Mouse (Mus musculus) kidney, postnatal 0 days (tissue): ENCODE results near the gene Arrdc2. TPM values are rescaled to one million over a fixed set of nuclear protein-coding genes. Genes with fewer than 3 reads are reported as not detected.

Experiments
- ATAC-seq: fragments of 200-750 bp; cut with Nextera tagmentation; replicated peaks from 2 replicates; pipeline ENCODE4 v1.8.0; 2017; ENCODE audit warnings: low read depth, moderate number of reproducible peaks, moderate TSS enrichment, moderate library complexity; ENCODE audit not compliant: low FRiP score
- DNase-seq: peaks from one replicate; pipeline ENCODE4 v3.0.0-alpha.2; 2016; ENCODE audit warnings: low spot score
- H3K27ac ChIP-seq: fragments of 300-500 bp; sonication (generic); 2 replicates; pipeline ENCODE4 v1.5.1; 2014; ENCODE audit warnings: mild to moderate bottlenecking
- H3K27me3 ChIP-seq: fragments of 300-500 bp; sonication (generic); 2 replicates; pipeline ENCODE4 v1.6.1; 2014; ENCODE audit warnings: low read length, mixed read lengths; ENCODE audit not compliant: insufficient read depth
- H3K36me3 ChIP-seq: fragments of 300-500 bp; sonication (generic); 2 replicates; pipeline ENCODE4 v1.6.1; 2014; ENCODE audit warnings: low read length, mixed read lengths; ENCODE audit not compliant: insufficient read depth
- H3K4me1 ChIP-seq: fragments of 300-500 bp; sonication (generic); replicated peaks from 2 replicates; pipeline ENCODE4 v1.6.1; 2014; ENCODE audit warnings: antibody characterized with exemption, low read length, mixed read lengths; ENCODE audit not compliant: insufficient read depth
- H3K4me2 ChIP-seq: fragments of 300-500 bp; sonication (generic); 2 replicates; pipeline ENCODE4 v1.6.1; 2014; ENCODE audit warnings: mild to moderate bottlenecking, low read length, moderate library complexity, mixed read lengths
- H3K4me3 ChIP-seq: fragments of 300-500 bp; sonication (generic); replicated peaks from 2 replicates; pipeline ENCODE4 v1.5.1; 2014; ENCODE audit warnings: low read depth, low read length
- H3K9ac ChIP-seq: fragments of 300-500 bp; sonication (generic); 2 replicates; pipeline ENCODE4 v1.6.1; 2014; ENCODE audit warnings: low read depth, low read length
- H3K9me3 ChIP-seq: fragments of 300-500 bp; sonication (generic); replicated peaks from 2 replicates; pipeline ENCODE4 v1.6.1; 2016; ENCODE audit warnings: low read length, inconsistent platforms, mixed read lengths
- CTCF ChIP-seq: IDR thresholded peaks from 2 replicates; pipeline ENCODE4 v1.5.1; 2016; ENCODE audit warnings: antibody characterized with exemption, low read depth, mild to moderate bottlenecking, moderate library complexity
- WGBS: fragments of 180-500 bp; shearing (Covaris S2); extraction: QIAGEN DNeasy Blood & Tissue Kit; methylation state at CpG from one replicate; pipeline ENCODE4 v1.1.7; 2014; 5-methylcytosine and 5-hydroxymethylcytosine counted together
- polyA plus RNA-seq: library from polyadenylated mRNA; unstranded; fragments of >200 nt; fragmentation: Nextera tagmentation; extraction: Ambion mirVana; gene quantifications from 2 replicates; pipeline ENCODE4 v1.2.1, GENCODE M21; 2015

The Arrdc2 gene
- polyA plus RNA-seq, 1 experiment from 2014 or later = 7.5 TPM

DNA sequence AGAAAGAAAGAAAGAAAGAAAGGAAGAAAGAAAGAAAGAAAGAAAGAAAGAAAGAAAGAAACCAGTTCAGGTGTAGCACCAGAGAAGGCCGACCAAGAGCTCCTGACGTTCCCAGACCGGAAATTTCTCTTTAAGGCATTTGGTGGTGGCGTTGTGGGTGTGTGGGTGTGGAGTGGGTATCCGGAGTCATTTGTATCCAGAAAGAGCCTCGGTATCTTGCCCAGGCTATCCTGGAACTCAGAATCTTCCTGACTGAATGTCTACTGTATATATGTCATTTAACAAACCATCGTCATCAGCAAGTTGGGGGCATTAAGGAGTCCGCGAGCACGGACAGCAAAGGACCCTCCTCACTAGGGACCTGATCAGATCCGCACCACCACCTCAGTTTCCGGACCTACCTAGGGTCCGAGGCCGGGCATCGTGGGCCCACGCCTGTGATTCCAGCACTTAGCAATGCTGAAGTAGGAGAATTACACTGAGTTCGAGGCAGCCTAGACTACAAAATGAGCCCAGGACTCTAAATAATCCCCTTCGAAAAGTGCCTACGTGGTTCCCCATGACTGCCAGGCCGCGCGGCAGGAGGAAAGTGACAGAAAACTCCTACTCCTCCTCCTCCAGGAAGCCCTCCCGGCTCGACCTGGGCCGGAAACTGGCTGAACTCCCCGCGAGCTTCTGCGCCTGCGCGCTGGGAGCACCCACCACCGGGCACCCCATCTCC lies 33.3 kb upstream of the Arrdc2 start:
- no peak for TF ChIP-seq CTCF

DNA sequence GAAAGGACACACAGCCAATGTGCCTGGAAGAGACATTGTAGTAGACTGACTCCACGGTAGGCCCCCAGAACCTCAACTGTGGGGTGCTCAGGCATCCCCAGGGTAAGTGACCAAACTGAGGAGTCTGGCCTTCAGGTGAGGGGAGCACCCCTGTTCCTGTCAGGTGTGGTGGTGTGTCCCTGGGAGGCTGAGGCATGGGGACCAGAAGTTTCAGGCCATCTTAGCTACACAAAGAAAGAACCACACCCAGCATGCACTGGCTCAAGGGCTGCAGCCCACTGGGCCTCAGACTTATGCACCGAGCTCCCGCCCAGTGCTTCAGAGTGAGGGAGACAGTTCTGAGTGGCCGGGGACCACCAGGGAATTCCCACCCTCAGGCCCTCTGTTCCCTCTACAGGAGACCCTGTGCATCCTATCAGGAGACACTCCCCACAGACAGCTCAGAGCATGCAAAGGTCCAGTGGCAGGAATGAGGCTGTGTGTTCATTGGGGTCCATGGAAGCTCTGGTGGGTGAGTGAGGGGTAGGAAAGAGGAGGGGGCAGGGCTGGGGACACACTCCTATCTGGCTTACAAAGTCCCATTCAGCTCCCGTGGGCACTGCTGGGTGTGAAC lies 31.8 kb upstream of the Arrdc2 start:
- ATAC-seq = no peak
- 90% methylated on average over 5 of the region's 5 CpGs for WGBS
- Histone ChIP-seq H3K36me3 (no peaks in the 10 kb centered on the region), H3K4me2 (no peak overlapping the region), H3K4me3 (no peak overlapping the region), H3K9ac (no peak overlapping the region), H3K27ac (no peak overlapping the region), H3K4me1 (peaks cover 10% of the 10 kb centered on the region), H3K27me3 (no peaks in the 10 kb centered on the region), H3K9me3 (no peaks in the 10 kb centered on the region)
- no peak for DNase-seq
- no peak for TF ChIP-seq CTCF

More for the DNA sequence above, 33.3 kb upstream of the Arrdc2 start:
- peak overlapping the region; percentile 85 for H3K27ac ChIP-seq
- no peaks in the 10 kb centered on the region for H3K27me3 ChIP-seq
- ATAC-seq (no peak), DNase-seq (peak; percentile 19)
- H3K4me2 ChIP-seq = peak overlapping the region; percentile 77
- H3K36me3 ChIP-seq = no peaks in the 10 kb centered on the region
- no peaks in the 10 kb centered on the region for H3K9me3 ChIP-seq
- peak overlapping the region; percentile 89 for H3K4me3 ChIP-seq
- 4% methylated on average over 31 of the region's 31 CpGs for WGBS
- H3K4me1 ChIP-seq = peaks cover 8% of the 10 kb centered on the region
- H3K9ac ChIP-seq = peak overlapping the region; percentile 80

DNA sequence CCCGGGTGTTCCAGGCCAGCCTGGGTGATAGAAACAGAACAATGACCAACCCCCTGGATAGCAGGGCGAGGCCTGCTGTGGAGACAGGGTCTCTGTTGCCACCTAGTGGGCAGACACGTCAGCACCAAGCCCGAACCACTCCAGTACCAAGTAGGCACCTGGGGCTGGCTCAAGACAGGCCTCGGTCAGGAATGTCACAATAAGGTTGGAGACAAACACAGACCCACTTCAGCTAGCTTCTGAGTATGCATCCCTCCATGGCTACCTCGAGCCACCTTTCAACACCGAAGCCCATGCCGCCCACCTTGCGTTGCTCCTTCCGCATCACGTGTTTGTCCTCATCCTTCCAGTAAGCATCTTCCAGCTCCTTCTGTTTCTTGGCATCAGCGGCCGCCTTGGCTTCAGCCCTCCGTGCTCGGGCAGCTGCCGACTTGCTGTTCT lies 30.1 kb upstream of the Arrdc2 start:
- TF ChIP-seq CTCF = peak; percentile 96
- DNase-seq (peak; percentile 87), ATAC-seq (no peak; the same call in 1 of the 2 replicates)
- H3K27ac ChIP-seq = no peak overlapping the region
- H3K9ac ChIP-seq = no peak overlapping the region
- no peak overlapping the region for H3K4me3 ChIP-seq
- H3K4me1 ChIP-seq = peaks cover 19% of the 10 kb centered on the region
- H3K27me3 ChIP-seq = no peaks in the 10 kb centered on the region
- no peaks in the 10 kb centered on the region for H3K9me3 ChIP-seq
- no peak overlapping the region for H3K4me2 ChIP-seq
- H3K36me3 ChIP-seq = no peaks in the 10 kb centered on the region
- WGBS = 50% methylated on average over 16 of the region's 16 CpGs

DNA sequence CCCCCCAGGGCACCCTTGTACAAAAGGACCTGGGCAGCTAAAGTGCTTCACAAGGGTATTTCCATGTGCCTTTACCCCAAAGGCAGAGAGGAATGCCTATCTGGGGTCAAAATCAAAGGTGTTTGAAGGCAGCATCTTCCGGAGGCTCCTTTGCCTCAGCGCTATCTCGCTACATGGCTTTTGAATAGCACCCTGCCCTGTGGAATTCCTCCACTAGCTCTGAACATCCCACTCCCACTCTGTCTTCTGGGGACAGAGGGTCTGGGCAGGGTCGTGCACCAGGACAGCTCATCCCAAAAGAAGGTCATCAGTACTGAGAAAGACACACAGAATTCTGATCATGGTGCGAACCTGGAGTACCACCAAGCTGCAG lies 29.7 kb upstream of the Arrdc2 start:
- H3K4me3 ChIP-seq = no peak overlapping the region
- peaks cover 23% of the 10 kb centered on the region for H3K4me1 ChIP-seq
- DNase-seq (no peak), ATAC-seq (no peak)
- 37% methylated on average over 5 of the region's 5 CpGs for WGBS
- peak overlapping the region; percentile 40; the same call in 1 of the 2 replicates for H3K27ac ChIP-seq
- no peaks in the 10 kb centered on the region for H3K9me3 ChIP-seq
- H3K4me2 ChIP-seq = 0 out of 2 replicates have a peak overlapping the region, but pooled peaks have one; percentile 46
- TF ChIP-seq CTCF = no peak; the same call in 1 of the 2 replicates
- H3K27me3 ChIP-seq = no peaks in the 10 kb centered on the region
- no peak overlapping the region for H3K9ac ChIP-seq
- no peaks in the 10 kb centered on the region for H3K36me3 ChIP-seq

DNA sequence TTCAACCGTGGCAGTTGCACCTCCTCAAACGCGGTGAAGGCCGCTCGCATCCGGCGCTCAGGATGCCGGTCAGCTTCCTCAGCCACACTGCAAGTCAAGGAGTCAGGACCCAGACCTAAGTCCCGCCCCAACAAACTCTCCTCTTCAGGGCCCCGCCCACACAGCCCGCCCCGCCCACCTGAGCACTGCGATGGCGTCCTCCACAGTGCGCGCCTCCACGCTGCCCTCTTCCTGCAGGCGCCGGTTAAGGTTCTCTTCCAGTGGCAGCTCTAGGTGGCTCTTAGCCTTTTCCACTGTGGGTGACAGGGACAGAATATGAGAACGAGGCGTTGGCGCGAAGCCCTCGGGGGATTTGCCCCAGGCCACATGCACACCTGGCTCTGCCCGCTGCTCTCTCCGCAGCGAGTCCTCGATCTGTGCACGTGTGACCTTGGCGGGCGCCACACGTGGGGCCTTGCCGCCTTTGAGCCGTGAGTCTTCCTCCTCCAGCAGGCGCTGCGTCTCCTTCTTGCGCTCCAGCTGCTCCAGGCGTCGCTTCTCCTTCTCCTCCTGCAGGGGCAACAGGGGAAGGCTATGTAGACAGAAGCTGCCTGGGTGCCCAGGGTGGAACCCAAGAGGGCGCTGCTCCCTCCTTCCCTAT lies 29.2 kb upstream of the Arrdc2 start:
- H3K4me3 ChIP-seq = peak overlapping the region; percentile 6; the same call in 1 of the 2 replicates
- peak; percentile 36; the same call in 1 of the 2 replicates for TF ChIP-seq CTCF
- peak overlapping the region; percentile 46 for H3K4me2 ChIP-seq
- DNase-seq = peak; percentile 73
- 22% methylated on average over 40 of the region's 40 CpGs for WGBS
- no peaks in the 10 kb centered on the region for H3K9me3 ChIP-seq
- H3K4me1 ChIP-seq = peaks cover 27% of the 10 kb centered on the region
- H3K27me3 ChIP-seq = no peaks in the 10 kb centered on the region
- H3K27ac ChIP-seq = peak overlapping the region; percentile 40; the same call in 1 of the 2 replicates
- no peaks in the 10 kb centered on the region for H3K36me3 ChIP-seq
- ATAC-seq = peak; percentile 33
- H3K9ac ChIP-seq = 0 out of 2 replicates have a peak overlapping the region, but pooled peaks have one; percentile 24

DNA sequence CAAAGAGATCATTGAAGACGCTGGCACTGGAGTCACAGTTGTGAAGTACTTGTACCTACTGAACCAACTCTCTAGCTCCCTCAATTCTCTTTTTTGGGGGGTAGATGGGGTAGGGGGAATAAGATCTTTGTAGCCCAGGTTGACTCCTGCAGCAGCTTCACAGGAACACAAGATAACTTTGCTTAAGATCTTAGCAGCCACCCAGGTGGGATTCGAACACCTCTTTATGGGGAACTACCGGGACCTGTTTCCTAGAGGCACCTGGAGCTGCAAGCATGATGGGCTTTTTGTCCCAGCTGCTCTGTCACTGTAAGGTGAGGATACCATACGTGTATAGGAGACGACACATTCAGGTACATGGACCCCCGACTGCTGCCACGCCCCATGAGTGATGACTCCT lies 27.0 kb upstream of the Arrdc2 start:
- Histone ChIP-seq H3K27ac (peak overlapping the region; percentile 74; the same call in 1 of the 2 replicates), H3K4me2 (no peak overlapping the region)

More for the DNA sequence above, 27.0 kb upstream of the Arrdc2 start:
- peaks cover 15% of the 10 kb centered on the region; the same call in 1 of the 2 replicates for H3K27me3 ChIP-seq
- H3K36me3 ChIP-seq = no peaks in the 10 kb centered on the region
- peaks cover 35% of the 10 kb centered on the region for H3K4me1 ChIP-seq
- ATAC-seq (no peak), DNase-seq (no peak)
- no peaks in the 10 kb centered on the region for H3K9me3 ChIP-seq
- TF ChIP-seq CTCF = no peak
- H3K9ac ChIP-seq = no peak overlapping the region
- WGBS = 82% methylated on average over 7 of the region's 7 CpGs
- no peak overlapping the region for H3K4me3 ChIP-seq
